In genomic region chr2:181520118-181520935, GRCm38 (mm10) we compare ENCODE assay signal across 8 mouse cellular contexts. TPM values are rescaled to one million over a fixed set of nuclear protein-coding genes. Genes with fewer than 3 reads are reported as not detected.
DNase-seq lines count a peak whose midpoint lies in the region; ATAC-seq and TF ChIP-seq lines count a peak whose summit lies in the region.

Gene Dnajc5, plus strand, starts transcription at chr2:181520485.

- dilution Hi-C loops in CH12.LX (cut with MboI; ENCODE audit: extremely low pct_ligation_motif_present, extremely low pct_unique_long_range_greater_than_20kb, low sequenced_read_pairs) = no loop called here

- no peak for TF ChIP-seq EP300 in CH12.LX (IDR thresholded peaks at IDR 0.05; ENCODE audit: low read length)

- H3K4me2 ChIP-seq in CH12.LX (ENCODE audit: insufficient read depth, low read depth, poor library complexity, severe bottlenecking) = peak within 1 kb of the TSS; percentile 85
- peak within 1 kb of the TSS; percentile 69 for H3K4me2 ChIP-seq in forebrain, embryonic 11.5 days (ENCODE audit: low read depth, low read length, severe bottlenecking)
- H3K4me2 ChIP-seq in heart, embryonic 16.5 days (ENCODE audit: low read depth, low read length) = peak within 1 kb of the TSS; percentile 81
- peak within 1 kb of the TSS; percentile 80 for H3K4me2 ChIP-seq in liver, embryonic 15.5 days
- peak within 1 kb of the TSS; percentile 62 for H3K4me2 ChIP-seq in neural tube, embryonic 12.5 days (replicated peaks)

- peaks cover 7 to 39% of the 10 kb centered on the region in 2 experiments; a peak in 3 of 4 replicates for H3K4me1 ChIP-seq in CH12.LX (ENCODE audit: control insufficient read depth in 1 of 2, insufficient read depth in 2 of 2)
- H3K4me1 ChIP-seq in forebrain, embryonic 11.5 days (replicated peaks; ENCODE audit: control insufficient read depth, insufficient read depth, low read length) = no peaks in the 10 kb centered on the region; the same call in 1 of the 2 replicates
- H3K4me1 ChIP-seq in heart, embryonic 16.5 days (ENCODE audit: control insufficient read depth, insufficient read depth, low read length) = peaks cover 27% of the 10 kb centered on the region
- peaks cover 48% of the 10 kb centered on the region for H3K4me1 ChIP-seq in liver, embryonic 15.5 days (replicated peaks)
- H3K4me1 ChIP-seq in neural tube, embryonic 12.5 days = peaks cover 24% of the 10 kb centered on the region

- H3K9ac ChIP-seq in CH12.LX (ENCODE audit: insufficient read depth, low read depth) = peak within 1 kb of the TSS; percentile 97
- H3K9ac ChIP-seq in forebrain, embryonic 11.5 days (ENCODE audit: low read length) = peak within 1 kb of the TSS; percentile 89
- peak within 1 kb of the TSS; percentile 98 for H3K9ac ChIP-seq in heart, embryonic 16.5 days (ENCODE audit: low read length)
- peak within 1 kb of the TSS; percentile 95 for H3K9ac ChIP-seq in liver, embryonic 15.5 days
- H3K9ac ChIP-seq in neural tube, embryonic 12.5 days = peak within 1 kb of the TSS; percentile 92

- peak; percentile 96 for ATAC-seq in forebrain, embryonic 11.5 days (replicated peaks; ENCODE audit: low FRiP score)
- peak; percentile 98 for ATAC-seq in heart, embryonic 16.5 days (replicated peaks; ENCODE audit: extremely low read depth, insufficient read depth, low FRiP score)
- peak; percentile 95 for ATAC-seq in liver, embryonic 15.5 days (ENCODE audit: insufficient read depth)
- ATAC-seq in neural tube, embryonic 12.5 days (ENCODE audit: low FRiP score, low read depth) = peak; percentile 96

- DNase-seq in CH12.LX (ENCODE audit: extremely low read depth) = peak; percentile 98
- DNase-seq in c-Kit-positive CD71-positive TER-119-negative erythroid progenitor cells, embryonic 14.5 days (ENCODE audit: low read depth) = peak; percentile 98
- DNase-seq in forebrain, embryonic 11.5 days (ENCODE audit: low spot score) = peak; percentile 97
- peak; percentile 99 for DNase-seq in kidney, postnatal 36 days
- DNase-seq in telencephalon, adult 2 months (ENCODE audit: low read depth, low spot score) = peak; percentile 97

- in situ Hi-C loops in CH12.LX (cut with MboI; ENCODE audit: low pct_ligation_motif_present, low pct_unique_long_range_greater_than_20kb, low sequenced_read_pairs) = no loop called here

- TF ChIP-seq POLR2A in CH12.LX (IDR thresholded peaks at IDR 0.05; ENCODE audit: low read depth, low read length) = peak; percentile 94

- peaks cover 50% of the 10 kb centered on the region for H3K79me2 ChIP-seq in CH12.LX (replicated peaks; ENCODE audit: control insufficient read depth, extremely low read depth, insufficient read depth, poor library complexity, severe bottlenecking)

- peak within 1 kb of the TSS; percentile 88 for H3K27ac ChIP-seq in CH12.LX (ENCODE audit: insufficient read depth, low read depth)
- H3K27ac ChIP-seq in forebrain, embryonic 11.5 days (ENCODE audit: low read depth, low read length) = peak within 1 kb of the TSS; percentile 95
- H3K27ac ChIP-seq in heart, embryonic 16.5 days (ENCODE audit: low read length) = peak within 1 kb of the TSS; percentile 99
- H3K27ac ChIP-seq in liver, embryonic 15.5 days (replicated peaks) = peak within 1 kb of the TSS; percentile 99
- peak within 1 kb of the TSS; percentile 98 for H3K27ac ChIP-seq in neural tube, embryonic 12.5 days

- under 1% methylated on average over 74 of the region's 74 CpGs for WGBS in forebrain, embryonic 11.5 days
- under 1% methylated on average over 74 of the region's 74 CpGs for WGBS in heart, embryonic 16.5 days
- WGBS in liver, embryonic 15.5 days (ENCODE audit: insufficient replicate concordance) = under 1% methylated on average over 73 of the region's 74 CpGs
- under 1% methylated on average over 74 of the region's 74 CpGs for WGBS in neural tube, embryonic 12.5 days

- H3K9me3 ChIP-seq in CH12.LX (replicated peaks; ENCODE audit: low read length) = no peaks in the 10 kb centered on the region
- H3K9me3 ChIP-seq in forebrain, embryonic 11.5 days (ENCODE audit: control insufficient read depth, low read length) = no peaks in the 10 kb centered on the region
- no peaks in the 10 kb centered on the region for H3K9me3 ChIP-seq in heart, embryonic 16.5 days (replicated peaks; ENCODE audit: control insufficient read depth, low read length)
- no peaks in the 10 kb centered on the region for H3K9me3 ChIP-seq in liver, embryonic 15.5 days (replicated peaks)
- H3K9me3 ChIP-seq in neural tube, embryonic 12.5 days = no peaks in the 10 kb centered on the region

- peaks cover 22 to 53% of the 10 kb centered on the region in 2 experiments for H3K36me3 ChIP-seq in CH12.LX (replicated peaks in 1 of 2; ENCODE audit: control insufficient read depth in 1 of 2, insufficient read depth in 1 of 2, low read length in 1 of 2)
- no peaks in the 10 kb centered on the region for H3K36me3 ChIP-seq in forebrain, embryonic 11.5 days (ENCODE audit: control insufficient read depth, insufficient read depth, low read length)
- H3K36me3 ChIP-seq in heart, embryonic 16.5 days (ENCODE audit: control insufficient read depth, insufficient read depth) = peaks cover 19% of the 10 kb centered on the region
- H3K36me3 ChIP-seq in liver, embryonic 15.5 days (replicated peaks) = peaks cover 23% of the 10 kb centered on the region
- peaks cover 19% of the 10 kb centered on the region for H3K36me3 ChIP-seq in neural tube, embryonic 12.5 days

- peak within 1 kb of the TSS; percentile 78 to 97 (median 90) for H3K4me3 ChIP-seq in CH12.LX (replicated peaks in 1 of 3; ENCODE audit: low read depth in 2 of 3, low read length in 2 of 3, poor library complexity in 1 of 3)
- peak within 1 kb of the TSS; percentile 94 for H3K4me3 ChIP-seq in forebrain, embryonic 11.5 days (ENCODE audit: low read depth, low read length)
- H3K4me3 ChIP-seq in heart, embryonic 16.5 days (ENCODE audit: low read length) = peak within 1 kb of the TSS; percentile 97
- H3K4me3 ChIP-seq in liver, embryonic 15.5 days (replicated peaks) = peak within 1 kb of the TSS; percentile 95
- H3K4me3 ChIP-seq in neural tube, embryonic 12.5 days = peak within 1 kb of the TSS; percentile 96

- H3K27me3 ChIP-seq in CH12.LX (replicated peaks) = no peaks in the 10 kb centered on the region
- H3K27me3 ChIP-seq in forebrain, embryonic 11.5 days (ENCODE audit: control insufficient read depth, insufficient read depth, low read length) = no peaks in the 10 kb centered on the region
- H3K27me3 ChIP-seq in heart, embryonic 16.5 days (ENCODE audit: control insufficient read depth, insufficient read depth, low read length) = no peaks in the 10 kb centered on the region
- no peaks in the 10 kb centered on the region for H3K27me3 ChIP-seq in liver, embryonic 15.5 days
- H3K27me3 ChIP-seq in neural tube, embryonic 12.5 days (replicated peaks) = no peaks in the 10 kb centered on the region

- TF ChIP-seq CTCF in CH12.LX (conservative IDR thresholded peaks at IDR 0.05 in 1 of 2, IDR thresholded peaks at IDR 0.05 in 1 of 2; ENCODE audit: low read depth in 2 of 2, low read length in 2 of 2) = no peak

- no peak for TF ChIP-seq RAD21 in CH12.LX (IDR thresholded peaks at IDR 0.05; ENCODE audit: low read depth, low read length)

TF ChIP-seq in CH12.LX, 34 proteins besides CTCF, POLR2A, EP300 and RAD21:
- peak; percentile 76 for TF ChIP-seq TCF12 (IDR thresholded peaks at IDR 0.05; ENCODE audit: low read depth, low read length)
- TF ChIP-seq USF1 (IDR thresholded peaks at IDR 0.05; ENCODE audit: low read depth, low read length) = no peak
- peak; percentile 73 for TF ChIP-seq NELFE (IDR thresholded peaks at IDR 0.05; ENCODE audit: low read depth, low read length)
- TF ChIP-seq TBP (conservative IDR thresholded peaks at IDR 0.05; ENCODE audit: low read depth, low read length) = peak; percentile 77; the same call in 1 of the 2 replicates
- TF ChIP-seq RCOR1 (conservative IDR thresholded peaks at IDR 0.05; ENCODE audit: low read depth, low read length) = no peak
- peak; percentile 82 for TF ChIP-seq ZMIZ1 (IDR thresholded peaks at IDR 0.05; ENCODE audit: low read depth, low read length)
- peak; percentile 86 for TF ChIP-seq ELF1 (IDR thresholded peaks at IDR 0.05; ENCODE audit: low read depth, low read length)
- peak; percentile 70 for TF ChIP-seq HCFC1 (IDR thresholded peaks at IDR 0.05; ENCODE audit: low read depth, low read length)
- no peak for TF ChIP-seq PAX5 (IDR thresholded peaks at IDR 0.05; ENCODE audit: low read length)
- peak; percentile 57 for TF ChIP-seq MXI1 (IDR thresholded peaks at IDR 0.05; ENCODE audit: low read depth, low read length)
- peak; percentile 56 for TF ChIP-seq SIN3A (IDR thresholded peaks at IDR 0.05; ENCODE audit: low read length)
- peak; percentile 85 for TF ChIP-seq UBTF (IDR thresholded peaks at IDR 0.05; ENCODE audit: low read depth, low read length)
- TF ChIP-seq JUN (IDR thresholded peaks at IDR 0.05; ENCODE audit: insufficient read depth, low read depth, low read length) = no peak
- peak; percentile 79 for TF ChIP-seq BHLHE40 (IDR thresholded peaks at IDR 0.05; ENCODE audit: low read depth, low read length)
- TF ChIP-seq NRF1 (IDR thresholded peaks at IDR 0.05; ENCODE audit: low read depth, low read length) = peak; percentile 96

RNA-seq across cellular contexts. Expression of gene Dnajc5, which starts in this region (rescaled TPM):
- total RNA-seq in CH12.LX (2012; rRNA removed) (54.5 and 57.6 TPM in 2 replicates), CH12.LX (2014; rRNA removed) (45.5 and 51.1 TPM in 2 replicates)
- polyA plus RNA-seq in CH12.LX (2012; ENCODE audit: insufficient read length, low read depth) = 54.6 and 62.7 TPM in 2 replicates
- 103 and 104 TPM in 2 replicates for polyA plus RNA-seq in forebrain, embryonic 11.5 days (2014; fragmentation: Nextera tagmentation; extraction: Ambion mirVana)
- 77.9 and 82.1 TPM in 2 replicates for polyA plus RNA-seq in heart, embryonic 16.5 days (2015; fragmentation: Nextera tagmentation; extraction: Ambion mirVana)
- polyA plus RNA-seq in liver, embryonic 15.5 days (2015; fragmentation: Nextera tagmentation; extraction: Ambion mirVana) = 27.7 and 29.8 TPM in 2 replicates
- 141 and 147 TPM in 2 replicates for polyA plus RNA-seq in neural tube, embryonic 12.5 days (2016; fragmentation: Nextera tagmentation; extraction: Ambion mirVana)

Comparison
In these comparisons a context has a peak if more than half of its experiments do, and no peak if none do; other contexts are left out.
1. Peak in every context shown above with its lines: DNase-seq, ATAC-seq, H3K4me3 ChIP-seq and H3K27ac ChIP-seq.